Mouse (Mus musculus) skeletal muscle tissue, adult 2 months (tissue): ENCODE data around the gene Ggt1.
"Not testable (repeated sequence)": the region's sequence is repeated elsewhere in the genome, so short reads cannot be mapped to it uniquely, and the experiment has no call there.

Experiments used
- DNase-seq: peaks from one replicate; pipeline ENCODE4 v3.0.0-alpha.2; 2012; ENCODE audit warnings: low read depth, low spot score

The Ggt1 gene

GRCm38 (mm10) chr10:75549886-75550285 is 11.5 kb upstream of the Ggt1 start:
- no peak for DNase-seq

GRCm38 (mm10) chr10:75551175-75551574 is 10.2 kb upstream of the Ggt1 start:
- DNase-seq = no peak

- no peak for DNase-seq
Measured at GRCm38 (mm10) chr10:75552106-75552505, 9.3 kb upstream of the Ggt1 start.

- no peak for DNase-seq
Measured at GRCm38 (mm10) chr10:75552701-75553450, 8.5 kb upstream of the Ggt1 start.

GRCm38 (mm10) chr10:75554090-75554489 is 7.3 kb upstream of the Ggt1 start:
- DNase-seq = no peak

GRCm38 (mm10) chr10:75555557-75555956 is 5.8 kb upstream of the Ggt1 start:
- no peak for DNase-seq

- DNase-seq = no peak
Measured at GRCm38 (mm10) chr10:75556026-75556425, 5.4 kb upstream of the Ggt1 start.

GRCm38 (mm10) chr10:75558515-75558914 is 2.9 kb upstream of the Ggt1 start:
- no peak for DNase-seq

- no peak for DNase-seq
Measured at GRCm38 (mm10) chr10:75559041-75559675, 2.2 kb upstream of the Ggt1 start.

GRCm38 (mm10) chr10:75559676-75560548 is 1.5 kb upstream of the Ggt1 start, which contains the start of gene Lrrc75b:
Gene Lrrc75b, minus strand, starts transcription at chr10:75560330.
- peak; percentile 21 for DNase-seq

GRCm38 (mm10) chr10:75560549-75560899 is 880 bp upstream of the Ggt1 start:
- DNase-seq = no peak

- no peak for DNase-seq
Measured at GRCm38 (mm10) chr10:75562596-75562995, 1.2 kb downstream of the Ggt1 start.

- no peak for DNase-seq
Measured at GRCm38 (mm10) chr10:75564687-75565265, 3.4 kb downstream of the Ggt1 start.

- peak; percentile 27 for DNase-seq
Measured at GRCm38 (mm10) chr10:75565436-75565835, 4.0 kb downstream of the Ggt1 start.

GRCm38 (mm10) chr10:75565906-75566305 is 4.5 kb downstream of the Ggt1 start:
- DNase-seq = no peak

GRCm38 (mm10) chr10:75566321-75566720 is 4.9 kb downstream of the Ggt1 start:
- DNase-seq = no peak

GRCm38 (mm10) chr10:75566765-75567164 is 5.4 kb downstream of the Ggt1 start:
- DNase-seq = not testable (repeated sequence)

- DNase-seq = no peak
Measured at GRCm38 (mm10) chr10:75568029-75568428, 6.6 kb downstream of the Ggt1 start.

- no peak for DNase-seq
Measured at GRCm38 (mm10) chr10:75568441-75568840, 7.0 kb downstream of the Ggt1 start.

- DNase-seq = no peak
Measured at GRCm38 (mm10) chr10:75568851-75569250, 7.4 kb downstream of the Ggt1 start.

GRCm38 (mm10) chr10:75570981-75571657 is 9.7 kb downstream of the Ggt1 start:
- DNase-seq = no peak
